Mouse (Mus musculus) spleen, adult 18-20 months (tissue): ENCODE results near the gene Zfp729a.
"Not testable (repeated sequence)": the region's sequence is repeated elsewhere in the genome, so short reads cannot be mapped to it uniquely, and the experiment has no call there.

Experiments
- DNase-seq, 2 experiments: peaks; one replicate each; pipeline ENCODE4 v3.0.0; 2022; ENCODE audit warnings: mixed read lengths in 2 of 2

Zfp729a gene

DNA sequence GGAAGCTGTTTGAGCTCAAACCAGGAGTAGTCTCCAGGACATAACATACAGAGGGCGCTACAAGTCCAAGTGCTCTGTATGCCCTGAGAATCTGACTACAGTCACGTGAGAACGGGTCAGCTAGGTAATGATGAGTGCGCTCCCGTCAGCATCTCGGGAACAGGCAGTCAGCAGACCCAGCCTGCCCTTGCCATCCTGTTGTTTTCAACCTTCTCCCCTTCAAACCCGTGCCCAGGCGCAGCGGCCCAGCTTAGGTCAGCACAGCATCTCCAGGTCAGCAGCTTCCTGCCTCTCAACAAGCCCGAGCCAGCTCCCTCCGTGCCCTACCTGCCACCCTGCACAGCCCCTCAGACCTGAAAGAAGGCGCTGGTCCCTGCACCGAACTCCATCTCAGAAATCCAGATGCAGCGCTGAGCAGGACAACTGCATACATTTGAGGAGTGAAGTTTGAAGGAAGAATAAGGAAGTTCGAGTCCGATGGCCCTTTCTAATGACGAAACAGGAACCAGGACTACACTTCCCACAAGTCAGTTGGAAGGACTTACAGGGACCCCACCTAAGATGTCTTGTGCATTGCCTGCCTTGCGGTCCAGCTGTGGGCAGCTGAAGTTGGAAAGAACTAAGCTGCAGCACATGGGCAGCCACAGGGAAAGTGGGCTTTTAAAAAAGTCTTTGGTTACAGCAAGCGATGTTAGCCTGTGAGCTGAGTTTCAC lies at the start of gene Zfp729a, which contains the start of gene Gm49345:
Gene Zfp729a, minus strand, starts transcription at position 498 of the 714 bp plus-strand sequence.
Gene Gm49345, minus strand, starts transcription at position 476 of the 714 bp plus-strand sequence.
- peak; percentile 62 to 77 for DNase-seq

DNA sequence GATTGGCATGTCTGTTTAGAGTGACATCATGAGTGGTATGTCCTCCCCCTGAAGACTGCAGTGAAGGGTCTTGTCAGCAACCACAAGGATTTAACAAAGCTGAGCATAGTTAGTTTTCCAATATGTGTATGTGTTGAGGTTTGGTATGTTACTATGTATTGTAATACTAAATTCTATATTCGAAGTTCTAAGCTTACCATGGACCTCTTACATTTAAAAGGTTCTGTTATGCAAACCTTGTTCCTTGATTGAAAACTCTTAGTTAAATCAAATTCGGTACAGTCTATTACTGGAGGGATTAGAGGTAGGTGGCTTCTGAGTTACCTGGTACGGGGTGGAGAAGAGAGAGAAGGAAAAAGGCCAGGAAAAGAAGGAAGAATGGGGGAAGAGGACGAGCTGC lies 49.4 kb upstream of the Zfp729a start, which contains the start of gene Zfp738:
Gene Zfp738, minus strand, starts transcription at position 101 of the 400 bp plus-strand sequence.
- DNase-seq: no peak

- DNase-seq: not testable (repeated sequence)
Observed at GRCm38 (mm10) chr13:67683841-67684240, 46.2 kb upstream of the Zfp729a start.

DNA sequence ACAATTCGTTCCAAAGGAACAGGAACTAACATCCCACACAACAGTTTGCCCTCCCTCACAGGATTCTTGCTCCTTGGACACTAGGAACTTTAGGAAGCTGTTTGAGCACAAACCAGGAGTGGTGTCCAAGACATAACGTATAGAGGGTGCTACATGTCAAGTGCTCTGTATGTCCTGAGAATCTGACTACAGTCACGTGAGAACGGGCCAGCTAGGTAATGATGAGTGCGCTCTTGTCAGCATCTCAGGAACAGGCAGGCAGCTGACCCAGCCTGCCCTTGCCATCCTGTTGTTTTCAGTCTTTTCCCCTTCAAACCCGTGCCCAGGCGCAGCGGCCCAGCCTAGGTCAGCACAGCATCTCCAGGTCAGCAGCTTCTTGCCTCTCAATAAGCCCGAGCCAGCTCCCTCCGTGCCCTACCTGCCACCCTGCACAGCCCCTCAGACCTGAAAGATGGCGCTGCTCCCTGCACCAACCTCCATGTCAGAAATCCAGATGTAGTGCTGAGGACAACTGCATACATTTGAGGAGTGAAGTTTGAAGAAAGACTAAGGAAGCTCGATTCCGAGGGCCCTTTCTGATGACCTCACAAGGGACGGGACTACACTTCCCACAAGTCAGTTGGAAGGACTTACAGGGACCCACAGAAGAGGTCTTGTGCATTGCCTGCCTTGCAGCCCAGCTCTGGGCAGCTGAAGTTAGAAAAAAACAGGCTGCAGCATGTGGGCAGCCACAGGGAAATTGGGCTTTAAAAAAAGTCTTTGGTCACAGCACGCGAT lies 45.6 kb upstream of the Zfp729a start:
- peak; percentile 63 to 74 for DNase-seq

GRCm38 (mm10) chr13:67674902-67675301 lies 37.3 kb upstream of the Zfp729a start:
- no peak for DNase-seq

DNA sequence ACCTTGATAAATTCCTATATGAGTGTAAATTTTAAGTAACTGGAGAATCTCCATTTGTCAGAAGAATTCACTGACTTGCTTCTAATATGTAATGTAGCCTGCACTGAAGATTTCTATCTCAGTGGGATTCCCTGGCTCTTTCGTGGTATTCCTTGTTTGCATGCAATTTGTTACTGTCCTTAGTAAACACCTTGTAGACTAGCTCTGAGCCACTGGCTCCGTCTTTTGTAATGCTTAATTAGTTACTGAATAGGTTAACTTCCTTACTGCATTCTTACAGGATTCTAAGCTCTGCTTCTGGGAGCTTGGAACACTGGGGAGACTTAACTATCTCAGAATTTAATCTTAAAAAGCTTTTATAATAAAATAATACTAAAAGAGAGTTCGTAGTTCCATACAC lies 14.9 kb upstream of the Zfp729a start:
- no peak for DNase-seq

- no peak for DNase-seq
Observed at GRCm38 (mm10) chr13:67610108-67610507, 27.5 kb downstream of the Zfp729a start.

DNA sequence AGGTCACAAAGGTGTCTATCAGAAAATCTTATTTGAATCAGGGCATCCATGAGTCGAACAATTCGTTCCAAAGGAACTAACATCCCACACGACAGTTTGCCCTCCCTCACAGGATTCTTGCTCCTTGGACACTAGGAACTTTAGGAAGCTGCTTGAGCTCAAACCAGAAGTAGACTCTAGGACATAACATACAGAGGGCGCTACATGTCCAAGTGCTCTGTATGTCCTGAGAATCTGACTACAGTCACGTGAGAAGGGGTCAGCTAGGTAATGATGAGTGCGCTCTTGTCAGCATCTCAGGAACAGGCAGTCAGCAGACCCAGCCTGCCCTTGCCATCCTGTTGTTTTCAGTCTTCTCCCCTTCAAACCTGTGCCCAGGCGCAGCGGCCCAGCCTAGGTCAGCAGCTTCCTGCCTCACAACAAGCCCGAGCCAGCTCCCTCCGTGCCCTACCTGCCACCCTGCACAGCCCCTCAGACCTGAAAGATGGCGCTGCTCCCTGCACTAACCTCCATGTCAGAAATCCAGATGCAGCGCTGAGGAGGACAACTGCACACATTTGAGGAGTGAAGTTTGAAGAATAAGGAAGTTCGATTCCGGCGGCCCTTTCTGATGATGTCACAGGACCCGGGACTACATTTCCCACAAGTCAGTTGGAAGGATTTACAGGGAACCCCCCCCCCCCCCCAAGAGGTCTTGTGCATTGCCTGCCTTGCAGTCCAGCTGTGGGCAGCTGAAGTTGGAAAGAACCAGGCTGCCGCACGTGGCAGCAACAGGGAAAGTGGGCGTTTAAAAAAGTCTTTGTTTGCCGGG lies 28.3 kb downstream of the Zfp729a start, which contains the start of gene Zfp729b:
Gene Zfp729b, minus strand, starts transcription at position 642 of the 811 bp plus-strand sequence.
- peak; percentile 82 to 90 for DNase-seq

- DNase-seq: no peak
Observed at GRCm38 (mm10) chr13:67572591-67573189, 64.9 kb downstream of the Zfp729a start.
